Mouse (Mus musculus) lung, postnatal 36 days (tissue): Measurements from ENCODE around the gene AU021092.
"Not testable (repeated sequence)": the region's sequence is repeated elsewhere in the genome, so short reads cannot be mapped to it uniquely, and the experiment has no call there.

Experiments
- DNase-seq: peaks from one replicate; pipeline ENCODE4 v3.0.0; 2022; ENCODE audit warnings: mixed read lengths

AU021092 gene

DNA sequence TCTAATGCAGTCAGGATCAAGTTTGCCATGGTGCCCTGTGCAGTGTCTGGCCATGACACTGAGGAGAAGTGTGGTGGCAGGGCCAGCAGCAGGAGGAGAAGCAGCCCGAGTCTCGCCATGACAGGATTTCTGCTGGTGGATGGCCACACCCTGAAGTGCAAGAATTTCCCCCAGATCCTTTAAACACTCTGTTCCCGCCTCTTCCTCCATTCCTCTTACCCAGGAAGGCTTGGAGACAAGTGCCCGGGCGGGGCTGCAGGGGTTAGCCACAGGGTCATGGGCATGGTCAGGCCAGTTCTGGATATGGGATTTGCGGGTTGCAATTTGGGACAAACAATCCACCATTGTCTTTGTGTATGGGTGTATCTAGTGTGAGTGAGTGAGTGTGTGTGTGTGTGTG lies at the start of gene AU021092:
TSS of gene AU021092 (minus strand) at position 160 of the 400 bp plus-strand sequence.
- DNase-seq, result peak; percentile 74

- DNase-seq, result no peak
Measured at GRCm38 (mm10) chr16:5271411-5272035, 49.4 kb upstream of the AU021092 start.

- no peak for DNase-seq
Measured at GRCm38 (mm10) chr16:5263926-5264325, 41.8 kb upstream of the AU021092 start.

- no peak for DNase-seq
Measured at GRCm38 (mm10) chr16:5263156-5263555, 41.1 kb upstream of the AU021092 start.

GRCm38 (mm10) chr16:5255779-5256496 lies 33.8 kb upstream of the AU021092 start, which contains the start of gene Eef2kmt:
Gene Eef2kmt, minus strand, starts transcription at chr16:5255983.
- peak; percentile 100 for DNase-seq

DNA sequence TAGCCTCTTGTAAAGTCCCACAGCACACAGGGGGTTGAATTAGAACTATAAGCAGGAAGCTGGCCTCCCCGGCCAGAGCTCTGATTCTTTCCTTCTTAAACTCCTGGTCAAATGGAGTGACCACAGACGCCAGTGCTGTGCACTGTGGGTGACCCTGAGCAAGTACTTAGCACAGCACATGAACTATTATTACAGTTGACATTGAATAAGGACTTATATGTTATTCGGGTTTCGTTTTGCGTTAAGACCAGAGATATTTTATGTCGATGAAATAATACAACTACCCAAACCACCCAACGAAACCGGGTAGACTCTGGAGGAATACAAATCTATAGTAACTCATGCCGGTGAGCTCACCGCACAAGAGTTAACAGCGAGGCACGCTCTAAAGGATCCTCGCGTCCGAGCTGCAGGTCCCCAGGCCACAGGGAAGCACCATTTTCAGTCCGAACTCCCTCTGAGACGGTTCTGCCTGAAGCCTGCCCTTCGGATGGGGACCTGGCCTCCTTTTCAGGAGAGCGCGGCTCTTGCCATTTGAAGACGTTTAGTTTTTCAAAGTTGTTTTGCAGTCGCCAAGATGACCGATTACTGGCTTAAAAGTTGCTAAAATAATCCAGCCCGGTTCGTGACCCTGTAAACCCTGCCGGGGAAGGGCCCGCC lies 33.1 kb upstream of the AU021092 start:
- peak; percentile 10 for DNase-seq

- peak; percentile 82 for DNase-seq
Measured at GRCm38 (mm10) chr16:5254346-5255025, 32.4 kb upstream of the AU021092 start.

DNA sequence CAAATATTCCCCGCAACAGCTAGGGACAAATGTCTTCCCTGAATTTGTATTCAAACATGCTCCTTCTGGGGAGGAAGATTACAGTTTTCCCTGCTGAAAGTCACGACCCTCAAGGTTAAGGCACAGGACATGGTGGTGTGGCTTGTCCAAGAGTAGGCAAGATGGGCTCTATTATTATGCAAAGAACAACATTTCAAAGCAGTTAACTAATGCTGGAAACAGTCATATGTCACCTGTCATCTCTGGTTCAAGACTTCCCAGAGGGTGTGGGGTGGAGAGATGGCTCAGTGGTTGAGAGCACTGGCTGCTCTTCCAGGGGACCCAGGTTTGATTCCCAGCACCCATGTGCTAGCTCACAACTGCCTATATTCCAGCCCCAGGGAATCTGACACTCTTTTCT lies 30.2 kb upstream of the AU021092 start:
- DNase-seq, result no peak

DNA sequence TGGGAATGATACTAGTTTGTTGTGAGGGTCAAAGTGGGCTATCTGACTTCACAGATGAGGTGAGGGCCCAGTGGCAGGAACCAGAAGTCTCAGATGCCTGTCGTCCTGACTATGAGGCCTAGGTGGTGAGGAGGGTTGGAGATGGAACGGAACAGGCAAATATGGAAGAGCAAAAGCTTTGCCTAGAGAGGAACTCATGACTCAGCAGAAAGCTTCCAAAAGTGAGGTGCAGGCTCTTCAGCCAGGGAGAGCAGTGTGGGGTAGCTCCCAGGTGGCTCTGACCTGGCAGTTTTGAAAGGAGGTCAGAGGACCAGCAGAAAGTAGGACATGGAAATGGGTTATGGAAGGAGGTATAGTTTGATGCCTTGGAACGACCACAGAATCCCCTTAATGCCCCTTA lies 28.8 kb upstream of the AU021092 start:
- no peak for DNase-seq

- peak; percentile 78 for DNase-seq
Measured at GRCm38 (mm10) chr16:5244411-5244810, 22.3 kb upstream of the AU021092 start.

- no peak for DNase-seq
Measured at GRCm38 (mm10) chr16:5242882-5243281, 20.8 kb upstream of the AU021092 start.

- no peak for DNase-seq
Measured at GRCm38 (mm10) chr16:5242355-5242754, 20.3 kb upstream of the AU021092 start.

DNA sequence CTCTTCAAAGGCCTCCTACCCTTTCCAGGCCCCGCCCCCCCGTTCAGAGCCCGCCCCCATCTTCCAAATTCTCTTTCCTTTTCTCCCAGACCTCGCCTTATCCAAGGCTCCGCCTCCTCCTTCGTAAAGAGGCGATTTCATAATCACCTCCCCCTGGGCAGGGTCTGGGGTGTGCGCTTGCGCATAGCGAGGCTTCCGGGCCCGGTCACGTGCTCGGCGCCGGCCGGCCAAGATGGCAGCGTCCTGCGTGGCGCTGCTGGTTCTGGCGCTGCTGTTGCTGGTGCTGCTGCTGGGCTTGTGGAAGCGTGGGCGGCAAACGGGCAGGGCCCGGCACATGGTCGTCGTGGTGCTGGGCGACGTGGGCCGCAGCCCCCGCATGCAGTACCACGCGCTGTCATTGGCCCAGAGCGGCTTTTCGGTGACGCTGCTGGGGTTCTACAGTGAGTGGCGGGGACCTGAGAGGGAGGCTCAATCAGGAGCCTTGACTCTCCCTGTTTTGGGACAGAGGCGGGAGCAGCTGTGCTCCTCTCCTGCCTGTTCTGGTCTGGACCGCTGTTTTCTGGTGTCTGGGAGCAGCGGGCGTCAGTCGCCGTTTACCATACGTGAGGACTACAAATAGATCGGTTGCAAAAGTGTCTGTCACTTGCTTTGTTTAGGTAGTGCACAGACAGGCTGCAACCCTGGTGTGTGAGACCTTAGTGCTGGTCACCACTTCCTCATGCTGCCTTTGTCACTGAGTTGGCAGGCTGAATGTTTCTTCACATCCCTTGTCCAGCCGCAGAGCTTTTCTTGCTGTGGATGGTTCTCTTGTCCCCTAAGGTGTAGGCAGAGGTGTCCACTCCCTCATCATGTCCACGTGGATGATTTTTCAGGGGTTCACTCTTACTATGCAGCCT lies 11.6 kb upstream of the AU021092 start, which contains the start of gene Alg1:
TSS of gene Alg1 (plus strand) at position 204 of the 896 bp plus-strand sequence.
- peak; percentile 97 for DNase-seq

DNA sequence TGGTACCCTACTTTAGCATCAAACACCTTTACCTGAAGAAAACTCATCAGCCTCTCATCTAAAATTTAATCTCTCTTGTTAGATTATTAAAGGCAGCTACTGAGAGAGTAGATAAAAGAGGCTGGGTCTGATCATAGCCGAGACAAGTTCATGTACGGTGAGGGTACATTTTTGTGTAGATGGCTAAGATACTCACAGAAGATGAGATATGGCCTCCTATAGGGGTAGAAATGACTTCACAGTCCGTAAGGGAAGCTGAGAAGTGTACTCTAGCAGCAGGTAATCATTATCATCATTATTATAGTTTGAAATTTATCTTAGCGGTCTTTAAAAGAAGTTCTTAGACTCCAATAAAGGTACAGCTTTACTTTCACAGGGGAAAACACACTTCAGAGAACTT lies 10.9 kb upstream of the AU021092 start:
- no peak for DNase-seq

GRCm38 (mm10) chr16:5228103-5228502 lies 6.0 kb upstream of the AU021092 start:
- not testable (repeated sequence) for DNase-seq

GRCm38 (mm10) chr16:5227501-5227900 lies 5.4 kb upstream of the AU021092 start:
- not testable (repeated sequence) for DNase-seq

DNA sequence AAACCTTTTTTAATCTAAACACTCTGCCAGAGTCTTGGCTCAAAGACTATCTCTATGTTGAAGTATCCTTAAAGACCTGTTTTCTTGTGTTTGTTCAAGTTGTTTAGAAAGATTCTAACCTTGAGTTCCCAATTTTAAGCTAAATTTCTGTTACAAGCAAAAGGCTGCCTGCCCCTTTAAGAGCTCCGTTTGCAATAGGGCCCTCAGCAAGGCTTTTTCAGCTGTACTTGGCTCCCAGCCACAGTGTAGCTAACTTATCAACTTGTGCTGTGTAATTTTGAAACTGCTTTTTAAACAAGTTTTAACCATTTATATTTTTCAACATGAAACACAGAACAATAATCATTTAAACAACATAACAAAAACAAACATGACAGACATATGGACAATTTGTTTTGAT lies 4.4 kb upstream of the AU021092 start:
- DNase-seq, result peak; percentile 68

DNA sequence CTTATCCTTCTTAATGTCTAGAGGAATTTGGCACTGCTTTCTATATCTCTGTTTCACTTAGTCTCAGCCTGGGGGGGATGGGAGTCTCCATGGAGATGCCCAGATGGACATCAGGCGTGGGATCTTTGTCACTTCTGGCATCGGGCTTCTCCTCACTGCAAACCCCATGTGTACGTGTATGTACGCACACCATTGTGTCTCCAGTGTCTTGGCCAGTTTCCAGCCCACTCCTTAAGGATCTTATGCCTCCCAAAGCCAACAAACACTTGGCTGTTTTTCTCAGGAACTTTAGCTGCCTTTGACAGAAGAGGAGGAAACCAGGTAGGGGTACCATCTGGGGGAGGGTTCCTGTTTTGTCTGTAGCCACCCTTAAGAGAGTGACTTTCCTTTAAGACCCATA lies 696 bp downstream of the AU021092 start:
- DNase-seq, result peak; percentile 69

DNA sequence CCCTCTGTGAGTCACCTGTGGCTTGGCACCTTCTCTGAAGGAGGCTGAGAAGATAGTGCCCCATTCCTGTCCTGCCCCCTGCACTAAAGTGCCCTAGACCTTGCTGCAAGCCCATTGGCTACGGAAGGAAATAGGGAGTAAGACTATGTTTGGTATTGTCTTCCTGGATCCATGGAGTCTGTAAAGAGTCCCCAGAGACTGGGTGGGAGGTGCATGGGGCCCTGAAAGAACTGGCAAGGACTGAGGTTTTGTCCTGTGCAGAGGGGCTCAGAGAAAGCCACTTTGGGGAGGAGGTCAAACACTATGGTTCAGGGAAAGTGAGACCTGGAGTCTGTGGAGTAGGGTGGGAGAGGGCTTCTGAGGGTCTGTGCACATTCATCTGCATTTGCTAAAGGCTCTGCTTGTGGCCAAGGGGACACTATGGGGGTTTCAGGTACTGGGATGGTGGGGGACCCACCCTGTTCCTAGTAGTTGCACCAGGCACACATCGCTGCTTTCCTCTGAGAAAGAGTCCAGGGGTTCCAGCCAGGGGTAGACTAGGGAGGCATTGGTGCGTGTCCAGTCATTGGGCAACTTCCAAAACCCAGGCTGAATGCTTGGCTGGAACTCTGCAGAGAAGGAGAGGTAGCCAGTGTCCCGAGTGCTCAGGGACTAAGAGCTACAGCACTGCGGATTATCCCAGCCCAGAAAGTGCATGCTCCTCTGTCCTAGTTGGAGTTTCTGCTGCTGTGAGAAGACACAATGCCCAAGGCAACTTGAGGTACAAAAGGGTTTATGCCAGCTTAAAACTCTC lies 4.6 kb downstream of the AU021092 start:
- no peak for DNase-seq

DNA sequence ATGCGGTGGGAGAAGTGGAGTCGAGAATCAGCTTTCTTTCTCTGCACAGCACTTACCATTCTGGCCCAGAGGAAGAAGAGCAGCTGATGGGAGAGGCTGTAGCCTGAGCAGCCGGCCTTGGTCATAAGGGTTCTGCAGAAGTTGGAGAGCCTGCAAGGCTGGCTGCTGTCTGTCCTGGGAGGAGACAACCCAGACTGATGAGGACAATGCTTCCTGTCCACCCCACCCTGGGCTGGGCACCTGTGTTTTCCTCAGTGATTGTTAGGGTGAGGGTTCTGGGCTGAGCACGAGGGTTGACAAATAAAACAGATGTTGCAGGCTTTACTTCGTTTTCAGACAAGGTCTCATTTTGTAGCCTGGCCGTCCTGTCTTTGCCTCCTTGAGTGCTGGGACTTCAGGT lies 5.4 kb downstream of the AU021092 start:
- no peak for DNase-seq

GRCm38 (mm10) chr16:5214126-5214525 lies 8.0 kb downstream of the AU021092 start:
- DNase-seq, result no peak
